Mouse (Mus musculus) stomach, embryonic 14.5 days (tissue): Measurements from ENCODE around the gene Ace2. TPM values are rescaled to one million over a fixed set of nuclear protein-coding genes. Genes with fewer than 3 reads are reported as not detected.

Experiments
- ATAC-seq: fragments of 200-750 bp; cut with Nextera tagmentation; 2 replicates; pipeline ENCODE4 v1.8.0; 2017; ENCODE audit warnings: low read depth, moderate TSS enrichment; ENCODE audit not compliant: insufficient number of reproducible peaks, insufficient read depth, low FRiP score
- H3K27ac ChIP-seq: fragments of 300-500 bp; sonication (generic); 2 replicates; pipeline ENCODE4 v1.5.1; 2014; ENCODE audit warnings: mild to moderate bottlenecking, low read length, moderate library complexity, mixed read lengths
- H3K27me3 ChIP-seq: fragments of 300-500 bp; sonication (generic); 2 replicates; pipeline ENCODE4 v1.6.1; 2014; ENCODE audit warnings: low read length, control low read depth, mixed read lengths; ENCODE audit not compliant: control insufficient read depth, insufficient read depth
- H3K36me3 ChIP-seq: fragments of 300-500 bp; sonication (generic); 2 replicates; pipeline ENCODE4 v1.6.1; 2014; ENCODE audit warnings: mild to moderate bottlenecking, control low read depth, low read length, moderate library complexity, mixed read lengths; ENCODE audit not compliant: control insufficient read depth, insufficient read depth
- H3K4me1 ChIP-seq: fragments of 300-500 bp; sonication (generic); 2 replicates; pipeline ENCODE4 v1.6.1; 2014; ENCODE audit warnings: low read length, control low read depth, mixed read lengths; ENCODE audit not compliant: control insufficient read depth, insufficient read depth
- H3K4me2 ChIP-seq: fragments of 300-500 bp; sonication (generic); replicated peaks from 2 replicates; pipeline ENCODE4 v1.6.1; 2014; ENCODE audit warnings: low read depth, low read length, control low read depth
- H3K4me3 ChIP-seq: fragments of 300-500 bp; sonication (generic); 2 replicates; pipeline ENCODE4 v1.5.1; 2014; ENCODE audit warnings: low read depth, low read length, control low read depth
- H3K9ac ChIP-seq: fragments of 300-500 bp; sonication (generic); replicated peaks from 2 replicates; pipeline ENCODE4 v1.6.1; 2014; ENCODE audit warnings: low read depth, mild to moderate bottlenecking, control low read depth, low read length, moderate library complexity, mixed read lengths
- H3K9me3 ChIP-seq: fragments of 300-500 bp; sonication (generic); 2 replicates; pipeline ENCODE4 v1.6.1; 2016; ENCODE audit warnings: low read depth, low read length, control low read depth; ENCODE audit not compliant: control insufficient read depth
- WGBS: fragments of 180-500 bp; shearing (Covaris S2); extraction: QIAGEN DNeasy Blood & Tissue Kit; methylation state at CpG from one replicate; pipeline ENCODE4 v1.1.7; 2014; 5-methylcytosine and 5-hydroxymethylcytosine counted together
- polyA plus RNA-seq: library from polyadenylated mRNA; unstranded; fragments of >200 nt; fragmentation: Nextera tagmentation; extraction: Ambion mirVana; gene quantifications from 2 replicates; pipeline ENCODE4 v1.2.1, GENCODE M21; 2014

The Ace2 gene
- 1.4 and 2.5 TPM in 2 replicates for polyA plus RNA-seq

GRCm38 (mm10) chrX:164139032-164139431 lies at the start of gene Ace2:
TSS of gene Ace2 (plus strand) at chrX:164139332.
- no peaks in the 10 kb centered on the region for H3K4me1 ChIP-seq
- no peaks in the 10 kb centered on the region for H3K36me3 ChIP-seq
- no peak within 1 kb of the TSS for H3K4me2 ChIP-seq
- H3K27me3 ChIP-seq = no peaks in the 10 kb centered on the region
- no peak for ATAC-seq
- H3K4me3 ChIP-seq = no peak within 1 kb of the TSS
- H3K9ac ChIP-seq = no peak within 1 kb of the TSS
- H3K27ac ChIP-seq = no peak within 1 kb of the TSS
- WGBS = 83% methylated on average over 2 of the region's 2 CpGs
- H3K9me3 ChIP-seq = no peaks in the 10 kb centered on the region

- WGBS = 74% methylated on average over 11 of the region's 11 CpGs
- 0 out of 2 replicates have a peak, but pooled peaks cover 2% of the 10 kb centered on the region for H3K27me3 ChIP-seq
- ATAC-seq = no peak
These were observed 49.2 kb upstream of the Ace2 start for GRCm38 (mm10) chrX:164089916-164090315.

GRCm38 (mm10) chrX:164092300-164093169 lies 46.6 kb upstream of the Ace2 start:
- Histone ChIP-seq H3K9me3 (no peaks in the 10 kb centered on the region), H3K36me3 (no peaks in the 10 kb centered on the region), H3K9ac (no peak overlapping the region), H3K27ac (no peak overlapping the region), H3K4me1 (no peaks in the 10 kb centered on the region), H3K27me3 (0 out of 2 replicates have a peak, but pooled peaks cover 2% of the 10 kb centered on the region), H3K4me2 (no peak overlapping the region), H3K4me3 (no peak overlapping the region)
- no peak for ATAC-seq
- WGBS = 44% methylated on average over 7 of the region's 7 CpGs

More at GRCm38 (mm10) chrX:164089916-164090315, 49.2 kb upstream of the Ace2 start:
- no peaks in the 10 kb centered on the region for H3K9me3 ChIP-seq
- H3K4me3 ChIP-seq = no peak overlapping the region
- H3K4me2 ChIP-seq = no peak overlapping the region
- no peaks in the 10 kb centered on the region for H3K36me3 ChIP-seq
- H3K27ac ChIP-seq = no peak overlapping the region
- H3K4me1 ChIP-seq = no peaks in the 10 kb centered on the region
- no peak overlapping the region for H3K9ac ChIP-seq

GRCm38 (mm10) chrX:164093435-164093834 lies 45.7 kb upstream of the Ace2 start:
- Histone ChIP-seq H3K4me2 (no peak overlapping the region), H3K36me3 (no peaks in the 10 kb centered on the region), H3K9ac (no peak overlapping the region), H3K27me3 (0 out of 2 replicates have a peak, but pooled peaks cover 2% of the 10 kb centered on the region), H3K4me1 (no peaks in the 10 kb centered on the region), H3K27ac (no peak overlapping the region), H3K9me3 (no peaks in the 10 kb centered on the region), H3K4me3 (no peak overlapping the region)
- ATAC-seq = no peak
- 83% methylated on average over 5 of the region's 5 CpGs for WGBS

- 79% methylated on average over 2 of the region's 2 CpGs for WGBS
- 0 out of 2 replicates have a peak, but pooled peaks cover 2% of the 10 kb centered on the region for H3K27me3 ChIP-seq
These were observed 43.3 kb upstream of the Ace2 start for GRCm38 (mm10) chrX:164095838-164096237.

DNA sequence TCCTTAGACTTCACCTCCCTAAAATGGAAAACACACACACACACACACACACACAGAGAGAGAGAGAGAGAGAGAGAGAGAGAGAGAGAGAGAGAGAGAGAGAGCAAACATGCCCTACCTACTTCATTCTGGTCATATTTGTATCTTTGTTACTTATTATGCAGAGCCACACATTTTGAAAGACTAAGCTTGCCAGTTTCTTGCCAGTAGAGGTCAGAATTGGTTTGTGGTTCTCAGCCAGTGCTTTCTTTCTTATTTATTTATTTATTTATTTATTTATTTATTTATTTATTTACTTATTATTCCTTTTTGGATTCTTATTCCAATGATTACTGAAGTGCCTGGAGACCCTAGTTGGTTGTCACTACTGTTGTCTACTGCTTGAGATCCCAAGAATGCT lies 37.6 kb upstream of the Ace2 start:
- H3K4me3 ChIP-seq = no peak overlapping the region
- no peak overlapping the region for H3K9ac ChIP-seq
- no peak overlapping the region for H3K27ac ChIP-seq
- no peaks in the 10 kb centered on the region for H3K36me3 ChIP-seq
- no peak for ATAC-seq
- H3K9me3 ChIP-seq = no peaks in the 10 kb centered on the region
- no peaks in the 10 kb centered on the region for H3K4me1 ChIP-seq
- no peak overlapping the region for H3K4me2 ChIP-seq
- no peaks in the 10 kb centered on the region for H3K27me3 ChIP-seq

More at GRCm38 (mm10) chrX:164095838-164096237, 43.3 kb upstream of the Ace2 start:
- Histone ChIP-seq H3K9ac (no peak overlapping the region), H3K27ac (no peak overlapping the region), H3K4me2 (no peak overlapping the region), H3K4me3 (no peak overlapping the region), H3K36me3 (no peaks in the 10 kb centered on the region), H3K9me3 (no peaks in the 10 kb centered on the region), H3K4me1 (no peaks in the 10 kb centered on the region)
- no peak for ATAC-seq

DNA sequence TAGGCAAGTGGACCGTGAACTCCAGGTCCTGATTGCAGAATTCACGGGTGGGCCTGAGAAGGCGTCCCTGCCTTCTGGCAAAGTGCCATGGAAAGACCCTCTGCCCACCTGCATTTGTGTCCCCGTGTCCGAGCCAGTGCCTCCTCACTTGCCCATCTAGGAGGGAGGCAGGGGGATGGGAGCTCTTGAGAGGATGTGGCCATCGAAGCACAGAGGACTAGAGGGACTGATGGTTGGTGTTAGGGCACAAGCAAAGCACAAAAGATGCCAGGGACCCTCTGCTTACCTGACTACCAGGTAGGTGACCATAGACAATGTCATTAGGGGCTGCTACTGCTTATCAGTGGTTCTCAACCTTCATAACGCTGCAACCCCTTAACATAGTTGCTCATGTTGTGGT lies 36.9 kb upstream of the Ace2 start:
- WGBS = 84% methylated on average over 7 of the region's 7 CpGs
- ATAC-seq = no peak
- Histone ChIP-seq H3K27me3 (no peaks in the 10 kb centered on the region), H3K36me3 (no peaks in the 10 kb centered on the region), H3K27ac (no peak overlapping the region), H3K4me2 (no peak overlapping the region), H3K4me3 (no peak overlapping the region), H3K9me3 (no peaks in the 10 kb centered on the region), H3K4me1 (no peaks in the 10 kb centered on the region), H3K9ac (no peak overlapping the region)

GRCm38 (mm10) chrX:164102656-164103055 lies 36.5 kb upstream of the Ace2 start:
- no peaks in the 10 kb centered on the region for H3K4me1 ChIP-seq
- ATAC-seq = no peak; the same call in 1 of the 2 replicates
- no peaks in the 10 kb centered on the region for H3K9me3 ChIP-seq
- H3K9ac ChIP-seq = no peak overlapping the region
- H3K4me2 ChIP-seq = no peak overlapping the region
- H3K27ac ChIP-seq = no peak overlapping the region
- WGBS = 65% methylated on average over 6 of the region's 6 CpGs
- no peak overlapping the region for H3K4me3 ChIP-seq
- no peaks in the 10 kb centered on the region for H3K36me3 ChIP-seq
- no peaks in the 10 kb centered on the region for H3K27me3 ChIP-seq
